Mouse (Mus musculus) bone marrow macrophage, adult 2 months (primary cell): Measurements from ENCODE around the gene Fam234b. TPM values are rescaled to one million over a fixed set of nuclear protein-coding genes. Genes with fewer than 3 reads are reported as not detected.

Experiments used
- H3K27ac ChIP-seq: 2 replicates; pipeline ENCODE4 v1.5.1; 2012; ENCODE audit warnings: low read depth, low read length; ENCODE audit not compliant: insufficient read depth
- H3K4me1 ChIP-seq: 2 replicates; pipeline ENCODE4 v1.6.1; 2012; ENCODE audit warnings: low read length; ENCODE audit not compliant: control insufficient read depth, insufficient read depth
- H3K4me3 ChIP-seq: 2 replicates; pipeline ENCODE4 v1.5.1; 2012; ENCODE audit warnings: mild to moderate bottlenecking, low read length, moderate library complexity; ENCODE audit not compliant: insufficient read depth
- CTCF ChIP-seq: IDR thresholded peaks from 2 replicates; pipeline ENCODE4 v1.5.1; 2012; ENCODE audit warnings: low read depth, mild to moderate bottlenecking, low read length, moderate library complexity
- POLR2A ChIP-seq: IDR thresholded peaks from 2 replicates; pipeline ENCODE4 v1.6.1; 2012; ENCODE audit warnings: mild to moderate bottlenecking, low read depth, low read length, borderline replicate concordance
- polyA plus RNA-seq: library from polyadenylated mRNA; stranded (reverse); fragments of >200 nt; gene quantifications from 2 replicates; pipeline ENCODE4 v1.2.4, GENCODE M21; 2012; ENCODE audit not compliant: missing spikeins, insufficient read depth, insufficient read length

Fam234b gene
- polyA plus RNA-seq, 1 experiment: 5.7 TPM

DNA sequence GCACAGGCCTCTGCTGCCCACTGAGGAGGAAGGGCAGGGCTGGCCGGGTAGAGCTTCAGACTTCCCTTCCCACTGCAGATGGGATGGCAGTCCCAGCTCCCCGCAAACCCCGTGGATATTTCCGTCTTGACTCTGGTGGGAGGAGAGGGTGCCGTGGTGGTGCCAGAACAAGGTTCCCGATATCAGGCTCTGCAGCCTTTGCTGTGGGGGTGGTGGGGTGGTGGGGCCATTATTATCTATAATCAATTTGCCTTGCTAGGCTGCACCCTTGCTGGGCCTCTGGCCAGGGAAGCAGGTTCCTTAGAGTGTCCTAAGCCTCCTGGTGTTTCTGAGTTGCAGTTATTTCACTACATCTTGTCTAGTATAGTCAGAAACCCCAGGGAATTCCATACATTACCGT lies 13.4 kb downstream of the Fam234b start:
- TF ChIP-seq CTCF (no peak), POLR2A (no peak)
- Histone ChIP-seq H3K27ac (no peak overlapping the region), H3K4me3 (no peak overlapping the region), H3K4me1 (peaks cover 8% of the 10 kb centered on the region)

DNA sequence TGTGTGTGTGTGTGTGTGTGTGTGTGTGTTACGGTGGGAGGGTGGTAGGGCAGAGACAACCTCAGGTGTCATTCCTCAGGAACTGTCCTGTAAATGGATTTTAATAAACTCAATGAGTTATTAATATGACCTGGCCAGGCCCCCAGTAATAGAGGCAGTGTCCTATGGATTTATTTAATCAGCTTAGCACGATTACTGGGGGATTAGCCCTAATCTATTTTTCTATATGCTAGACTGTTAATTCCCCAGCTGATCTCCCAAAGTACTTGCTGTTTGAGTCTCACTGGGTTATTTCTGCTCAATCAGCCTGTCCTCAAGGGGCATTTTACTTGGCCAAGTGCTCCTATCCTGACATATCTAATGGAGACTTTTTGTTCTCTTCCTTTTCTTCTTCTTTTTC lies 14.9 kb downstream of the Fam234b start:
- TF ChIP-seq CTCF: no peak
- TF ChIP-seq POLR2A: no peak
- Histone ChIP-seq H3K4me3 (no peak overlapping the region), H3K27ac (no peak overlapping the region), H3K4me1 (peaks cover 8% of the 10 kb centered on the region)

DNA sequence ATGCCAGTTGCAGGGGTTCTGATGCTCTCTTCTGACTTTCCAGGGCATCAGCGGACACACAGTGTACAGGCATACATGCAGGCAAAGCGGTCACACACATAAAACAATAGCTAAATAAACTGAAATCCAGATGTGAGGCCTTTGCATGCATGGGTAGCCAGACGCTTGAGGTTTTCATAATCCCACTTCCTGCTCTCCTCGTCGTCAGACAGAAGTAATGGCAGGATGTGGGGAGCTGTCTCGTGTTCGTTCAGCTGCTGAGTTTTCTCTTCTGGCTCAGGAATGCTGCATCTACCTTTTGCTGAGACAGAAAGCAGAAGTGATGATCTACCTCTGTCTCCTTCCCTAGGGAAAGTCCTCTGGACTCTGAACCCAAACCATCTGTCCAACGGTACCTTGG lies 20.6 kb downstream of the Fam234b start:
- H3K27ac ChIP-seq: no peak overlapping the region
- TF ChIP-seq POLR2A (no peak), CTCF (no peak)
- peaks cover 15% of the 10 kb centered on the region for H3K4me1 ChIP-seq
- no peak overlapping the region for H3K4me3 ChIP-seq

DNA sequence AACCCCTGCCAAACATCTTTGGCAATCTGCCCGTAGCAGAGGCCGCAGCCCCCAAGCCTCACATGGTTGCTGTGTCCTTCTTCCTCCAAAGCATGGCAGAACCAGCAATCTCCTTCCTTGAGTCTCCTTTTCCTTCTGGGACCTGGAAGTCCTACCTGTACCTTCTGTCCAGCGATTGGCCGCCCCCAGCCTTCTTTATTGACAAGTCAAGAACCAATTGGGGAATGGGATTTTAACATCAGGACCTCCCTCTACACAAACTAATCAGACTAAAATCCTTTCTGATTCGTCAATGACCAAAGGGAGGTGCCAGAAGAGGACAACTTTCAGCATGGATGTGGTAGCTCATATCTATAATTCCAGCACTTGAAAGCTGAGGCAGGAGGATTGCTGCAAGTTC lies 22.1 kb downstream of the Fam234b start:
- TF ChIP-seq POLR2A (no peak), CTCF (no peak)
- no peak overlapping the region for H3K27ac ChIP-seq
- H3K4me3 ChIP-seq: no peak overlapping the region
- peaks cover 15% of the 10 kb centered on the region for H3K4me1 ChIP-seq

DNA sequence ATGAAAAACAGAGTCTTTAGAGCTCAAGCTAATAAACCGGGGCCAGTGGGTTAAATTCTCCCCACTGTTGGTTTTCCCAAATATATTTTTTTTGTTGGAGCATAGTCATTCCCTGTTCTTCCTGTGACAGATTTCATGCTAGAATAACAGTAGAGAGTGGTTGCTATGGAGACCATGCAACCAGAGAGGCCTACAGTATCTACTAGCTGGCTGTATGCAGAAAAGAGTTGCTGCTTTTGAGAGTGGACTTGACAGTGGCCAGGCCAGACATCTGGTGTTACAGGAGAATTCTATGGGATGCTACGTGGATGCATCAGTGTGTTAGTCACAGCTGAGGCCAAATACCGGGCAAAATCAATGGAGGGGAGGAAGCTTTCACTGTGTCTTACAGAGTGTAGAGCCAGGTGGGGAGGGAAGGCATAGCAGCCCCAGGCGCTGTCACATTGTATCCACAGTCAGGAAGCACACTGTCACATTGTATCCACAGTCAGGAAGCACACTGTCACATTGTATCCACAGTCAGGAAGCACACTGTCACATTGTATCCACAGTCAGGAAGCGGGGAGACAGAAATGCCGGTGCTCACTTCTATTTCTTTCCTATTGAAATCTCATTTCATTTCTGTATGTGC lies 26.1 kb downstream of the Fam234b start:
- TF ChIP-seq POLR2A (no peak), CTCF (no peak)
- H3K4me3 ChIP-seq: no peak overlapping the region
- peaks cover 13% of the 10 kb centered on the region for H3K4me1 ChIP-seq

DNA sequence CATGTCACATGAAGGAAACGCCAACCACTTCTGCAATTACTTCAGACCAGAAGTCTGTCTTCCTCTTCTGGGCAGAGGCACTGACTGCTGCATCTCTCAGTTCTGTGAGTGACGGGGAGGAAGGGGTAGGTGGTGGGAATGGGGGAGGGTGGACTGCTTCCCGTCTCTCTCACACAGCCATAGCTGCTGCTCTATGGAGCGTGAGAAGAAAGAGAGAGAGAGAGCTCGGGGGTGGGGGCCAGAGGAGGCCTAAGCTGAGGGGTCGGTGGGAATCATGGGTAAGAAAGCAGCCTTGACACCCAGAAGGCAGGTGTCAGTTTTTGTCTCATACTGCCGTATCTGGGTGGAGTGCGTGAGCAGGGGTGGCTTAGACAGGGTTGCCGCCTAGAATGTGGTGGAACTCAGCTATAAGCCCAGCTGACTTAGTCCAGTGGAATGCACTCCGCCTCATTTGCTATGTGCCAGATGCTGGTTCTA lies 30.7 kb downstream of the Fam234b start:
- H3K27ac ChIP-seq: peak overlapping the region; percentile 48
- no peak overlapping the region for H3K4me3 ChIP-seq
- H3K4me1 ChIP-seq: peaks cover 19% of the 10 kb centered on the region
- TF ChIP-seq POLR2A (no peak), CTCF (no peak; the same call in 1 of the 2 replicates)

More for the DNA sequence above, 26.1 kb downstream of the Fam234b start:
- H3K27ac ChIP-seq: no peak overlapping the region

DNA sequence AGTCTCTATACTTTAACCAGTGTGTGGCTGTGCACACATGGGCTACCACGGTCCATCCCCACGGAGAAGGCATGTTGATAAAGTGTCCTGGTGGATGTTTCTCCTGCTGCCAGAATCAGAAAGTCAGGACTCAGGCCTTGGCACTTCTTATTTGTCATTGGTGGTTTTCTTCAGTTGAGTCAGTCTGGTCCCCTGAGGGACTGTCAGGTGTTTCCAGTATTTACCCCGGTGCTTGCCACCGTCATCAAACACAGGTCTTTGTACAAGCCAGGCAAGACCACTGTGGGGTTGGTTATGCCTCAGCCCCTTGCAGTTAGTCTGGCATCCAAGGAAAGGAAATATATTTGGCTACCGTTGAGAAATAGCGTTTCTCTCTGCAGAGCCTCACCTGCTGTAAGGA lies 32.8 kb downstream of the Fam234b start:
- TF ChIP-seq POLR2A (no peak), CTCF (no peak)
- Histone ChIP-seq H3K4me1 (peaks cover 29% of the 10 kb centered on the region), H3K27ac (no peak overlapping the region), H3K4me3 (no peak overlapping the region)

DNA sequence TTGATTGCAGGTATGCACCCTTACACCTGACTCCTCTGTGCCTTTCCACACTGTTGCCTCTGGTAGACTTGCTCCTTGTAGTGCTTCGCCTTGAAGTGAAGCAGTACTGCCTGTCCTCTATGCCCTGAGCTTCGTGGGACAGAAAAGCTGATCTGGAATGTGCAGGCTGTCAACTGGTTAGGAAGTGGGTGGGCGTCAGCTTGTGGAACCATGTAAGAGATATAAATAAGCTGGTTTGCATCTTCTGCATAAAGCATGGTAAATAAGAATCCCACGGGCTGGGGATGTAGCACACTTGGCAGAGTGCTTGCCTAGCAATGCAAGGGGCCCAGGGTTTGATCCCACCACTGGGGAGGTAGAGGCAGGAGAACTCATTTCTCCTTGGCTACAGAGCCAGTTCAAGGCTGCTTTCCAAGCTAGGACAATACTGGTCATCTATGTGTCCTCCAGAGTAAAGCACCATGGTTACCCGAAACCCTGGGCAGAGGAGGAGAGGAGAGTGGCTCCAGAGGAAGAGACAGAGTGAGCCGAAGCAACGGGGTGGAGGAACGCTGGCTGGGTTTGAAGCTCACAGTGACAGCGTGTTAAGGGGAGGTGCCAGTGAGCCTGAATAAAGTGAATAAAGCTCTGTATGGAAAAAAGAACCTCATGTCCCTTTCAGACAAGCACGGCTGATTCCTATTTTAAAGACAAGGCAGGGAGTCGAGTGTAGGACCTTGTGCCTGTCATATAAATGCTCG lies 34.8 kb downstream of the Fam234b start:
- no peak for TF ChIP-seq CTCF
- H3K4me3 ChIP-seq: no peak overlapping the region
- no peak overlapping the region for H3K27ac ChIP-seq
- peaks cover 29% of the 10 kb centered on the region for H3K4me1 ChIP-seq

DNA sequence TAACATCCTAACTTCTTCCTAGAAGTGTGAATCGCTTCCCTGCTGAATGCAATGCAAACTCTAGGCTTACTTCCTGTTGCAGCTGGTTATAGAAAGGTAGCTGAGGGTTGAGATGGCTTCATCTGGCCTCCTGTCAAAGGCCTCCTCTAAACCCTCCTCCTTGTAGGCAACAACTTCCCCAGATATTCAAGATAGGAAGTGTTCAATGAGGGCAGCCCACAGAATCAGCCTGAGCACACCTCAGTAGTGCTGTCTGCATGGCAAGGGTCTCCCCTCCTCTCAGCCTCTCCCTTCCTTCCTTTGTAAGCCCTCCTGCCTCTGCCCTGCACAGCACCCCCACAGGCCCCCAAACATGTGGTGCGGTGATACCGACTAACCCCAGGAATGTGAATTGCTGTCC lies 38.0 kb downstream of the Fam234b start:
- TF ChIP-seq POLR2A (no peak), CTCF (no peak)
- Histone ChIP-seq H3K27ac (no peak overlapping the region), H3K4me1 (peaks cover 21% of the 10 kb centered on the region), H3K4me3 (no peak overlapping the region)

DNA sequence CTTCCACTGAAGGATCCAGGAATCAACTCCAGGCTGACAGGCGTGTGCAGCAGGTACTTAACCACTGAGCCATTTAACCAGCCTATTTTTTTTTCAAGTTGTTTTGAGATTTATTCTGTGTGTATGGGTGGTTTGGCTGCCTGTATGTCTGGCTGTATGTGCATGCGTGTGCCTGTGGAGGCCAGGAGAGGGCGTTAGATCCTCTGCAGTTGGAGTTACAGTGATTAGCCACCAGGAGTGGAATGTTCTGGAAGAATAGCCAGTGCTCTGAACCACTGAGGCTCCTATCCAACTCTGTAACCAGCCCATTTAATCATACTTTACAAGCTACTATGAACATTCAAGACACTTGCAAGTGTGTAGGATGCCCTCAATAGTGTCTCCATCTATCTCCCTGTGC lies 38.8 kb downstream of the Fam234b start:
- Histone ChIP-seq H3K27ac (no peak overlapping the region), H3K4me1 (peaks cover 29% of the 10 kb centered on the region), H3K4me3 (no peak overlapping the region)
- TF ChIP-seq POLR2A: no peak
- no peak for TF ChIP-seq CTCF

DNA sequence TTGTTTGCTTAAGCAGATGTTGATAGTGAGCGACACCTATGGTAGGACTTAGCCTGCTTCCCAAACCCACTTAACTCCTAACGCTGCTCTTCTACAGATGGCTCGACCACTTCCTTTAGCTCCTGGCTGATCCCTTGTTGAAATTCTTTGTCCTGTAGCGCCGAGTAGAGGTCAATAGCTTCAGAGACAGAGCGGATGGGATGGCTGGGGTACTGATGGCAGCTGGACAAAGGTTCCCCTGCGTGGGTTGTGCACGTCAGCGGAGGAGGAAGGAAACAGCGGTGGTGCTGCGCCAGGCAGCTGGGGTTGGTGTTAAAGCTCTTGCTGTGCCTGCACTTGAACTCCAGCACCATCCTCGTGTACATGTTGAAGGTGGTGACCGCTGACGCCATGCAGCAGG lies 39.5 kb downstream of the Fam234b start:
- Histone ChIP-seq H3K4me3 (no peak overlapping the region), H3K4me1 (peaks cover 30% of the 10 kb centered on the region), H3K27ac (no peak overlapping the region)
- TF ChIP-seq CTCF (no peak), POLR2A (no peak)
